Mouse (Mus musculus) limb, embryonic 12.5 days (tissue): Measurements from ENCODE around the gene Gnai2. TPM values are rescaled to one million over a fixed set of nuclear protein-coding genes. Genes with fewer than 3 reads are reported as not detected.
"Not testable (repeated sequence)": the region's sequence is repeated elsewhere in the genome, so short reads cannot be mapped to it uniquely, and the experiment has no call there.

Experiments used
- ATAC-seq: fragments of 200-750 bp; cut with Nextera tagmentation; 2 replicates; pipeline ENCODE4 v1.8.0; 2017; ENCODE audit warnings: low read depth, moderate TSS enrichment; ENCODE audit not compliant: insufficient number of reproducible peaks, insufficient read depth, low FRiP score, low TSS enrichment
- H3K27ac ChIP-seq: fragments of 300-500 bp; sonication (generic); 2 replicates; pipeline ENCODE4 v1.5.1; 2016; ENCODE audit warnings: mild to moderate bottlenecking, moderate library complexity
- H3K27me3 ChIP-seq: fragments of 300-500 bp; sonication (generic); 2 replicates; pipeline ENCODE4 v1.6.1; 2016; ENCODE audit warnings: mild to moderate bottlenecking, moderate library complexity
- H3K36me3 ChIP-seq: fragments of 300-500 bp; sonication (generic); 2 replicates; pipeline ENCODE4 v1.6.1; 2016; ENCODE audit warnings: mild to moderate bottlenecking, moderate library complexity
- H3K4me1 ChIP-seq: fragments of 300-500 bp; sonication (generic); replicated peaks from 2 replicates; pipeline ENCODE4 v1.6.1; 2016
- H3K4me2 ChIP-seq: fragments of 300-500 bp; sonication (generic); 2 replicates; pipeline ENCODE4 v1.6.1; 2016; ENCODE audit warnings: mild to moderate bottlenecking, moderate library complexity
- H3K4me3 ChIP-seq: fragments of 300-500 bp; sonication (generic); replicated peaks from 2 replicates; pipeline ENCODE4 v1.5.1; 2016; ENCODE audit warnings: mild to moderate bottlenecking
- H3K9ac ChIP-seq: fragments of 300-500 bp; sonication (generic); replicated peaks from 2 replicates; pipeline ENCODE4 v1.6.1; 2016; ENCODE audit warnings: mild to moderate bottlenecking, moderate library complexity
- H3K9me3 ChIP-seq: fragments of 300-500 bp; sonication (generic); 2 replicates; pipeline ENCODE4 v1.6.1; 2016; ENCODE audit warnings: mild to moderate bottlenecking, moderate library complexity
- WGBS: fragments of 180-500 bp; shearing (Covaris S2); methylation state at CpG from one replicate; pipeline ENCODE4 v1.1.7; 2016; 5-methylcytosine and 5-hydroxymethylcytosine counted together
- polyA plus RNA-seq: library from polyadenylated mRNA; unstranded; fragments of >200 nt; fragmentation: Nextera tagmentation; extraction: Ambion mirVana; gene quantifications from 2 replicates; pipeline ENCODE4 v1.2.1, GENCODE M21; 2016

Gnai2 gene
- polyA plus RNA-seq, 1 experiment from 2014 or later = 400 TPM

DNA sequence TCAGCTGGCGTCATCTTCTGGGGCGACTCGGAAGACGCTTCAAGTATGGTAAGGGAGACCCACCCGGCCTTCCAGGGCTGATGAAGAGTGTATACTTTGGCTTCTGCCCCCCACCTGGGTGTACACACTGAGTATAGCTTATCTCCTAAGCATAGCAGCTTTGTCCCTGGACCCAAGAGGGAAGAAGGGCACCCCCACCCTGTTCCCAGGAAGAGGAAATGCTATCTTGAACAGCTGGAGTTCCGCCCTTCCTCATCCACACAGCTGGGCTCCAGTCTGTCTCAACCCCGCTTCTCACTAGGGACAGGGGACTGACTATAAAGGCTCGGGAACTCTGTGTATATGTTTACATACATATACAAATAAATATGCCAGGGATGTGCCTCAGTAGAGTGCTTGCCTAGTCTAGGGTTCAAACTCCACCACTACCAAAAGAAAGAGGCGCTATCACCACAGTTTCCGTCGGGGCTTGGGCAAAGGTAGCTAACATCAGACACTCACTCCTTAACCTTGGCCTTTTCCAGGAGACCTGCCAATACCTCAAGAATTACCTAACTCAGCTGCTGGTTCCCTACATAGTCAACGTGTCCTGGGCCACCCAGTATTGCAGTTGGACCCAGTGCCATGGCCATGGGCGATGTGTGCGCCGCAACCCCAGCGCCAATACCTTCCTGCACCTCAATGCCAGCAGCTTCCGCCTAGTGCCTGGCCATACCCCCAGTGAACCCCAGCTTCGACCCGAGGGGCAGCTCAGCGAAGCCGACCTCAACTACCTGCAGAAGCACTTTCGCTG is 63.4 kb downstream of the Gnai2 start:
- 96% methylated on average over 22 of the region's 22 CpGs for WGBS
- Histone ChIP-seq H3K9ac (no peak overlapping the region), H3K4me1 (peaks cover 46% of the 10 kb centered on the region), H3K4me2 (peak overlapping the region; percentile 96), H3K9me3 (no peaks in the 10 kb centered on the region), H3K27ac (no peak overlapping the region), H3K36me3 (peaks cover 47% of the 10 kb centered on the region), H3K27me3 (no peaks in the 10 kb centered on the region), H3K4me3 (0 out of 2 replicates have a peak overlapping the region, but pooled peaks have one; percentile 81)
- no peak for ATAC-seq

DNA sequence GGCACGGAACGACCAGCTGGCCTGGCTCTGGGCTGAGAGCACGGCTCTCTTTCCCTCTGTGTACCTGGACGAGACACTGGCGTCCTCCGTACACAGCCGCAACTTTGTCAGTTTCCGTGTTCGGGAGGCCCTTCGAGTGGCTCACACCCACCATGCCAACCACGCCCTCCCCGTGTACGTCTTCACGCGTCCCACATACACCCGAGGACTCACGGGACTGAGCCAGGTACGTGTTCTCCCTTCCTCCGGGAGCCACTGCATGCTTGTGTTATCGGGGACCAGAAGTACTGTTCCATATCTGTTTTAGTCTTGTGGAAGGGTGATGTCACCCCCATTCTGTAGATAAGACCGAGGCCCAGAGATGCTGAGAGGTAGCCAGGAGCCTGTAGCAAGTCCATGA is 64.3 kb downstream of the Gnai2 start:
- 93% methylated on average over 21 of the region's 21 CpGs for WGBS
- Histone ChIP-seq H3K4me2 (peak overlapping the region; percentile 96), H3K36me3 (peaks cover 55% of the 10 kb centered on the region), H3K9ac (peak overlapping the region; percentile 88), H3K9me3 (no peaks in the 10 kb centered on the region), H3K27me3 (no peaks in the 10 kb centered on the region), H3K27ac (0 out of 2 replicates have a peak overlapping the region, but pooled peaks have one; percentile 4), H3K4me1 (peaks cover 43% of the 10 kb centered on the region), H3K4me3 (peak overlapping the region; percentile 81)
- no peak for ATAC-seq

DNA sequence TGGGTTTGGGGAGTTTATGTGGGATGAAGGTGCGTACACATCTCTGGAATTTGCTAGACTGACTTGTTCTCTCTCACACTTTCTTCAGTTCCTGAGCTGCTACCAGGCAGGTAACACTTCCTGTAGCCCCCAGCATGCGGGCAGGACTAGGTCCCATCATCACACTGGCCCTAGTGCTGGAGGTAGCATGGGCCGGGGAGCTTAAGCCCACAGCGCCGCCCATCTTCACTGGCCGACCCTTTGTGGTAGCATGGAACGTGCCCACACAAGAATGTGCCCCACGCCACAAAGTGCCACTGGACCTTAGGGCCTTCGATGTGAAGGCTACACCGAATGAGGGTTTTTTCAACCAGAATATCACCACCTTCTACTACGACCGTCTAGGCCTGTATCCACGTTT is 65.2 kb downstream of the Gnai2 start:
- Histone ChIP-seq H3K27me3 (no peaks in the 10 kb centered on the region), H3K9me3 (no peaks in the 10 kb centered on the region), H3K4me3 (peak overlapping the region; percentile 81), H3K4me2 (peak overlapping the region; percentile 96), H3K27ac (peak overlapping the region; percentile 90), H3K9ac (peak overlapping the region; percentile 88), H3K36me3 (peaks cover 61% of the 10 kb centered on the region), H3K4me1 (peaks cover 40% of the 10 kb centered on the region)
- no peak for ATAC-seq
- WGBS = 48% methylated on average over 13 of the region's 13 CpGs

DNA sequence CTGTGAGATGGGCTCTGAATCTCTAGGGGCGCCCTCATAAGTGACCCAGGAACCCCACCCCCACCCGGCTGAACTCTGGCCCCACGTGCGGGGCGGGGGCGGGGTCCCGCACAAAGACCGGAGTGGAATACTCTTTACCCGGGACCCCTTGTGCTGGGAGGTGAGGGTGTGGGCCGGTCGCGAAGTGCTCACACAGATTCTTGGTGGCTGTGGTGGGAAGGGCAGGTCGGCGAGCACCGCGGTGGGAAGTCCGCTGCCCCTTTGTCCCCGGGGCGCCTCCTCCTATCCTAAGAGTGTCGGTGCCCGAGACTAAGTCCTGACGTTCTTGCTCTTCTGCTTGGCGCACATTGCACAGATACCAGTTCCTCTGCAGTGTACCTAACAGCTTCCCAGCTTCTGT is 65.9 kb downstream of the Gnai2 start:
- peak; percentile 33 for ATAC-seq
- H3K36me3 ChIP-seq = peaks cover 61% of the 10 kb centered on the region
- H3K4me1 ChIP-seq = peaks cover 40% of the 10 kb centered on the region
- peak overlapping the region; percentile 81 for H3K4me3 ChIP-seq
- 0% methylated on average over 23 of the region's 23 CpGs for WGBS
- no peaks in the 10 kb centered on the region for H3K27me3 ChIP-seq
- peak overlapping the region; percentile 96 for H3K4me2 ChIP-seq
- peak overlapping the region; percentile 88 for H3K9ac ChIP-seq
- peak overlapping the region; percentile 90 for H3K27ac ChIP-seq
- H3K9me3 ChIP-seq = no peaks in the 10 kb centered on the region

DNA sequence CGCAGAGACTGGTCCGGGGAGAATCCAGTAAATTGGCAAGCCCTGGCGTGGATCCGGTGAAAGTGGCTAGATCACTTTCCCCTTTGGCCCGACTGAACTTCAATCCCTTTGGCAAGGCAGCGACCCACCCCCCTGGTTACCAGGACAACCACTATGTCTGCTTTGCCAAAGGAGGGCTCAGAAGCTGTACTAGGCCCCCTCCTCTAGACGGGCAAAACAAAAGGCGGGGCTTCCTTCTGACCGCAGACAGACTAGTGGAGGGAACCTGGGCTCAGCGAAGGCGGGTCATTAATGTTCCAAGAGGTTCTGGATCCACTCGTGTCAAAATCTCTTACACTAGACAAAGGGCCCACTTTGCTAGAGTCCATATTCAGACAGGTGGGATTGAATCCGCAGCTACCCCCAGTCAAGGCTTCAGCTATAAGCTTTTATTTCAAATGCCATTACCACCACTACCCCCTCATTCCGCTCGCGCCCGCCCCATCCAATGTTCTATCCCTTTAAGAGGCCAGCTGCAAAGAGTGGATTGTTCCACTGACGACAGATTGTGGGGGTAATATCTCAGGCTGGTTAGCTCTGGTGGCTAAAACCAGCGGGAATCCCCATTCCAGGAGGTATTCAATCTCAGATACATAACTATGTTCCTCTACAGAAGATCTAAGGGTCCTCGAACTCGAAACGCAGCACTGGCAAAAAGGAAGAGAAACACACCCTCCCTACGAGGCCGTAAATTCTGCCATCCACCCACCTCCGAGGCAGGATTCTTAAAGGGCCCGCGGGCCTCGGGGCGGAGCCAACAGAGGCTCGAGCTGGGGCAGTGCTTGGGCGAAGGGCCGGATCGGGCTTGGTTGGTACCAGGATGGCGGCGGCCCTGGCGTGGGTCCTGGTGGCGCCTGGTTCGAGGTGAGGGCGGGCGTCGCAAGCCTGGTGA is 66.6 kb downstream of the Gnai2 start:
- H3K27me3 ChIP-seq = no peaks in the 10 kb centered on the region
- H3K36me3 ChIP-seq = peaks cover 57% of the 10 kb centered on the region
- peak; percentile 77 for ATAC-seq
- under 1% methylated on average over 41 of the region's 41 CpGs for WGBS
- H3K9me3 ChIP-seq = no peaks in the 10 kb centered on the region
- peak overlapping the region; percentile 96 for H3K4me2 ChIP-seq
- peak overlapping the region; percentile 88 for H3K9ac ChIP-seq
- peak overlapping the region; percentile 90 for H3K27ac ChIP-seq
- peak overlapping the region; percentile 81 for H3K4me3 ChIP-seq
- H3K4me1 ChIP-seq = peaks cover 47% of the 10 kb centered on the region

DNA sequence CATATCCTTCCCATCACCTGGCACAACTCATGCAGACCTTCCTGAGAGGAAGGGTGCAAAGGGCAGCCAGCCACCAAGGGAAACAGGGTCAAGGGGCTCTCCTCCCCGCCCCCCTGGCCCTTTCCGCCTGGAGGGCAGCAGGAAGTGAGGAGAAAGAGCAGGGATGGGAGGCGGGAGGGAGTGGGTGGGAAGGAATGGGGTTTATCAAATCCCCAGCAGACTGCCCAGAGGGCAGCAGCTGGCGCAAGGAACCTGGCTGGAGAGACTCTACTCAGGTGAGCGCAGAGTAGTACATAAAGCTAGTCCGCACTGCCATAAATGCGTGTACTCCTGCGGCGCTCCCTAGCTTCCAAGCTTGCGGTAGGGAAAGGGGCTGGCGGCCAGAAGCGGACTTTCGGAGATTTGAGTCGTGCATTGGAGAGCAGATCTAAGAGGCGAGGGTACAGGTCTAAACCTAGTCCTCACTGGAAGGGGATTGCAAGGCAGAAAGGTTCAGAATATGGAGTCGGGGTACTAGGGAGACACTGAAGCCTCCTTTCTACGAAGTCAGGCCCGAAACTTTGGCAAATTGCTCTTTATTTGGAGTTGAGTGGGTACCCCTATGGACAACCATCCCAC is 67.4 kb downstream of the Gnai2 start, which contains the start of gene Hyal2:
TSS of gene Hyal2 (plus strand) at position 244 of the 618 bp plus-strand sequence.
- H3K4me3 ChIP-seq = peak within 1 kb of the TSS; percentile 81
- peaks cover 49% of the 10 kb centered on the region for H3K4me1 ChIP-seq
- peaks cover 49% of the 10 kb centered on the region for H3K36me3 ChIP-seq
- H3K27me3 ChIP-seq = no peaks in the 10 kb centered on the region
- 7% methylated on average over 18 of the region's 18 CpGs for WGBS
- H3K4me2 ChIP-seq = peak within 1 kb of the TSS; percentile 96
- ATAC-seq = no peak
- H3K9me3 ChIP-seq = no peaks in the 10 kb centered on the region
- peak within 1 kb of the TSS; percentile 88 for H3K9ac ChIP-seq
- peak within 1 kb of the TSS; percentile 90 for H3K27ac ChIP-seq

DNA sequence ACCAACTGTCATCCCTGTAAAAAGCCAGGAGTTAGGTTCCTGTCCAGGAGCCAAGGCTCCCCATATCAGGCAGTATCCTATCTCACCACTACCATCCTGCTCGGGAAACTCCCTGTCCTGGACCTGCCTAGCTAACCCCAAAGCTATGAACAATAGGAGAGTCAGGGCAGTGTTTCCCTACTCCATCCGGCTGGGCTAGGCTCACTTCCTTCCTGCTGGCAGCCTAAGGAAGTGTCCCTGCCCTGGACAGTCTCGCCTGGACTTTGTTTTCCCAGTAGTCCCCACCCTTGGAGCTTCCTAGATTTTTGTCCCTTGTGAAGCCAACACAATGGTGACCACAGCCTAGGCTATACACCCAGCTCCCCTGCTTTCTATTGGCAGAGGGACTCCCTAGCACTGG is 68.3 kb downstream of the Gnai2 start:
- Histone ChIP-seq H3K4me2 (peak overlapping the region; percentile 96; the same call in 1 of the 2 replicates), H3K36me3 (peaks cover 47% of the 10 kb centered on the region), H3K4me3 (peak overlapping the region; percentile 81; the same call in 1 of the 2 replicates)

DNA sequence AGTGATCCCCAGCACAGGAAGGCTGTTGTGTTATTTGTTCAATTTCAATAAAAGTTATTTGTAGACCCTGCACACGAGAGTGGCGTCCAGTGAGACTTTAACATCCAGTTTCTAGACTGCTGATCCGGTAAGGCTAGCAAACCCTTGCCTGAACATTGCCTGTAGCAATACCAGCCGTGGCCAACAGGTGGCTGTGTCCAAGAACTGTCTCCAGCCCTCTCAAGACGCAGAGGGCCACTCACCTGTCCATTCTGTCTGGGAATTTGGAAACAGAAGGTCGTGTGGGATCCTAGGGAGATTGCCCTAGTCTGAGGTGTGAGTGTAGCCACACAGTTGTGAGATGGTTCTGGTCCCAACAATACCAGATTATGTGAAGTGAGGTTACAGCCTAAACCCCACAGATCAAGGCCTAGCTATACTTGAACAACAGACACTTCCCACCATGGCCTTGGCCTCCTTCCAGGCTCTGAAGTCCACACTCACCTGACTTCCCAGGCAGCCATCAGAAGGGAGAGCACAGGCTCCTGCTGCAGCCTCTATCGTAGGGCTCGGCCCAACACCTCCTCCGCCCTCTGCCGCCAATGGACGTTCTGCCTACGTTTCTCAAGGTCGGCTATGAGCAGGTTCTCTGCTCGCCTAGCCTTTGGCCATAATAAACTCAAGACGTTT is 69.0 kb downstream of the Gnai2 start:
- no peak overlapping the region for H3K9ac ChIP-seq
- H3K27me3 ChIP-seq = no peaks in the 10 kb centered on the region
- H3K4me3 ChIP-seq = no peak overlapping the region
- H3K4me2 ChIP-seq = peak overlapping the region; percentile 8; the same call in 1 of the 2 replicates
- no peaks in the 10 kb centered on the region for H3K9me3 ChIP-seq
- WGBS = 64% methylated on average over 15 of the region's 15 CpGs
- peaks cover 47% of the 10 kb centered on the region for H3K36me3 ChIP-seq
- H3K4me1 ChIP-seq = peaks cover 50% of the 10 kb centered on the region
- peak overlapping the region; percentile 67; the same call in 1 of the 2 replicates for H3K27ac ChIP-seq
- no peak for ATAC-seq

More for the DNA sequence above, 68.3 kb downstream of the Gnai2 start:
- Histone ChIP-seq H3K27ac (peak overlapping the region; percentile 90), H3K4me1 (peaks cover 55% of the 10 kb centered on the region), H3K27me3 (no peaks in the 10 kb centered on the region), H3K9me3 (no peaks in the 10 kb centered on the region), H3K9ac (no peak overlapping the region)
- 82% methylated on average over 3 of the region's 3 CpGs for WGBS
- ATAC-seq = no peak

DNA sequence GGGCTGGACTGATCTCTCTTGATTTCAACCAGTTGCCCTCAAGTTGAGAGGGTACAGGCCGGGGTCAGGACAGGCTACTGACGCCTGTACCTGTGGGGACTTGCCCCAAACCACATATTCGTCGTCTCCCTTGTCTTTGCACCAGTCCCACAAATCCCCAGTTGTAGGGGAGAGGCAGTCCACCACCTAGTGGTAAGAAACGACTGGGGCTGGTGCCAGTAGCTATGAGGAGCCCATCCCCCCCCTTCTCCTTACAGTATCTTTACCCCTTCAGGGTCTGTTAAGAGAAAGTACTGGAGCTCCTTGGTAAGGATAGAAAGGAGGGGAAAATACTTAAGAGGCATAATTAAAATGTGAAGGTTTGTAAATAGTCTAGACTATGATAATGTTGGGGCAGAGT is 69.6 kb downstream of the Gnai2 start:
- H3K9me3 ChIP-seq, H3K9ac ChIP-seq, H3K4me3 ChIP-seq, ATAC-seq, H3K27me3 ChIP-seq: not testable (repeated sequence)
- Histone ChIP-seq H3K27ac (peak overlapping the region; percentile 12), H3K4me1 (peaks cover 44% of the 10 kb centered on the region), H3K4me2 (0 out of 2 replicates have a peak overlapping the region, but pooled peaks have one; percentile 17), H3K36me3 (peaks cover 47% of the 10 kb centered on the region)
- 49% methylated on average over 5 of the region's 5 CpGs for WGBS
